Mouse (Mus musculus) hindbrain, embryonic 14.5 days (tissue): Measurements from ENCODE around the gene Cwc25. TPM values are rescaled to one million over a fixed set of nuclear protein-coding genes. Genes with fewer than 3 reads are reported as not detected.
A peak's percentile ranks its signal among the peaks of the same experiment; 100 is the strongest.
"Not testable (repeated sequence)": the region's sequence is repeated elsewhere in the genome, so short reads cannot be mapped to it uniquely, and the experiment has no call there.

Experiments
- ATAC-seq: fragments of 200-750 bp; cut with Nextera tagmentation; 2 replicates; pipeline ENCODE4 v1.8.0; 2017; ENCODE audit warnings: moderate number of reproducible peaks, mild to moderate bottlenecking, moderate TSS enrichment, moderate library complexity; ENCODE audit not compliant: low FRiP score
- DNase-seq: peaks from one replicate; pipeline ENCODE4 v3.0.0-alpha.2; 2015; ENCODE audit warnings: low spot score
- H3K27ac ChIP-seq: fragments of 300-500 bp; sonication (generic); 2 replicates; pipeline ENCODE4 v1.5.1; 2014; ENCODE audit warnings: mild to moderate bottlenecking, moderate library complexity
- H3K27me3 ChIP-seq: fragments of 300-500 bp; sonication (generic); 2 replicates; pipeline ENCODE4 v1.6.1; 2014; ENCODE audit warnings: mild to moderate bottlenecking, low read length, mixed read lengths; ENCODE audit not compliant: control insufficient read depth, insufficient read depth
- H3K36me3 ChIP-seq: fragments of 300-500 bp; sonication (generic); replicated peaks from 2 replicates; pipeline ENCODE4 v1.6.1; 2014; ENCODE audit not compliant: control insufficient read depth, insufficient read depth
- H3K4me1 ChIP-seq: fragments of 300-500 bp; sonication (generic); replicated peaks from 2 replicates; pipeline ENCODE4 v1.6.1; 2014; ENCODE audit warnings: antibody characterized with exemption, low read length, mixed read lengths; ENCODE audit not compliant: control insufficient read depth, insufficient read depth
- H3K4me2 ChIP-seq: fragments of 300-500 bp; sonication (generic); replicated peaks from 2 replicates; pipeline ENCODE4 v1.6.1; 2014; ENCODE audit warnings: mild to moderate bottlenecking, moderate library complexity
- H3K4me3 ChIP-seq: fragments of 300-500 bp; sonication (generic); replicated peaks from 2 replicates; pipeline ENCODE4 v1.5.1; 2014; ENCODE audit warnings: mild to moderate bottlenecking, low read length
- H3K9ac ChIP-seq: fragments of 300-500 bp; sonication (generic); 2 replicates; pipeline ENCODE4 v1.6.1; 2014
- H3K9me3 ChIP-seq: fragments of 300-500 bp; sonication (generic); 2 replicates; pipeline ENCODE4 v1.6.1; 2016; ENCODE audit warnings: low read length; ENCODE audit not compliant: control insufficient read depth
- WGBS: fragments of 180-500 bp; shearing (Covaris S2); extraction: QIAGEN DNeasy Blood & Tissue Kit; methylation state at CpG from one replicate; pipeline ENCODE4 v1.1.7; 2014; 5-methylcytosine and 5-hydroxymethylcytosine counted together
- polyA plus RNA-seq: library from polyadenylated mRNA; unstranded; fragments of >200 nt; fragmentation: Nextera tagmentation; extraction: Ambion mirVana; gene quantifications from 2 replicates; pipeline ENCODE4 v1.2.1, GENCODE M21; 2014

Cwc25 gene
- polyA plus RNA-seq, 1 experiment from 2014 or later, result 11.2 TPM

DNA sequence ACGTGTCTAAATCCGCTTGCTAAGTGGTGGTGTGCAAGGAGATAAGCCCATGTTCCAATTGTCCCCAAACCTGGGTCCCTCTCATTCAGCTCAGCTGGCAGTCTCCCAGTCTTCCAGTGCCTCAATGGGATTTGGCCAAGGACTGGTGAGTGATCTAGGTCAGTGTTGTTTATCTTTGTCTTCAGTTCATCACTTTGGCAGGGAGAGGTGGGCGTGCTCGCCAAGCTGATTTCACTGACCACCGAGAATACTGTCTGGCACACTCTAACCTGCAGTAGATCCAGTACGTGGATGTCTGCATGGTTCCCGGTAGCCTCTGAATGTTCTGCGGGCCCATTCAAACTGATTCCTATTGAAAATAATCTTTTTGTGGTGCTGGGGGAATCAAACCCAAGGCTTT, 52.5 kb downstream of the Cwc25 start:
- Histone ChIP-seq H3K4me2 (no peak overlapping the region), H3K27ac (no peak overlapping the region), H3K4me1 (no peaks in the 10 kb centered on the region), H3K4me3 (no peak overlapping the region), H3K9ac (no peak overlapping the region), H3K36me3 (peaks cover 83% of the 10 kb centered on the region), H3K27me3 (no peaks in the 10 kb centered on the region), H3K9me3 (no peaks in the 10 kb centered on the region)
- ATAC-seq, result no peak
- 92% methylated on average over 8 of the region's 8 CpGs for WGBS
- DNase-seq, result no peak

- H3K27me3 ChIP-seq, result no peaks in the 10 kb centered on the region
- ATAC-seq (no peak), DNase-seq (no peak)
- H3K4me1 ChIP-seq, result no peaks in the 10 kb centered on the region
- H3K4me3 ChIP-seq, result no peak overlapping the region
- H3K27ac ChIP-seq, result no peak overlapping the region
- H3K36me3 ChIP-seq, result peaks cover 83% of the 10 kb centered on the region
- WGBS, result 94% methylated on average over 15 of the region's 15 CpGs
- no peak overlapping the region for H3K9ac ChIP-seq
- no peak overlapping the region for H3K4me2 ChIP-seq
- H3K9me3 ChIP-seq, result no peaks in the 10 kb centered on the region
Observed at GRCm38 (mm10) chr11:97712286-97712685, 54.1 kb downstream of the Cwc25 start.

DNA sequence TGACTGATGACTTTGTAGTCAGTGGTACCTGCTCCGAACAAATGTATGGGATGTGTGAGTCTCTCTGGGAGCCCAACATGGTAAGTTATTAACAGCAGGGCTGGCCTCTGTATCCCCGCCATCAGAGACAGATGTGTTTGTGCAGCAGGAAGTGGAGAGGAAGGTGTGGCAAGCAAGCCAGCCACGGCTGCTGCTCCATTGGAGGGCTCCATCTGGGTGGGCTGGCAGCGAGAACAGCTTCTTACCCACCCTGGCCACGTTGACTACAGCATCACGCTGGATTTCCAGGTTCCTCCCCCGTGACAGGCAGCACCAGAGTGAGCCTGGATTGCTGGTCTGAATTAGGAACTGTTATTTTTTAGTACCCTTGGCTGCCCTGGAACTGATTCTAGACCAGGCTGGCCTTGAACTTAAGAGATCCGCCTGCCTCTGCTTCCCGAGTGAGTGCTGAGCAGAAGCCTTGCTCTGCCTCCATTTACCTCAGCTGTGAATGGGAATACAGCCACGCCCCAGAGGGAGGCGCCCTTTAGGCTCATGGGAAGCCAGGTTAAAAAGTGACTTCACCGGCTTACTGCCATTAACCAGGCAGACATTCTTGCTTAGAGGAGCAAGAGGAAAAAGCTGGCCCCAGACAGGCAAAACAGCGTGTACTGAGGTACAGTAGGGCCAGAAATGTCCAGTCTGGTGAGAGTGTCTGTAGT, 55.0 kb downstream of the Cwc25 start:
- no peaks in the 10 kb centered on the region for H3K4me1 ChIP-seq
- DNase-seq, result no peak
- 87% methylated on average over 13 of the region's 13 CpGs for WGBS
- no peak overlapping the region for H3K4me3 ChIP-seq
- H3K36me3 ChIP-seq, result peaks cover 83% of the 10 kb centered on the region
- ATAC-seq, result no peak
- no peak overlapping the region for H3K4me2 ChIP-seq
- no peaks in the 10 kb centered on the region for H3K27me3 ChIP-seq
- no peak overlapping the region for H3K27ac ChIP-seq
- H3K9me3 ChIP-seq, result no peaks in the 10 kb centered on the region
- no peak overlapping the region for H3K9ac ChIP-seq

DNA sequence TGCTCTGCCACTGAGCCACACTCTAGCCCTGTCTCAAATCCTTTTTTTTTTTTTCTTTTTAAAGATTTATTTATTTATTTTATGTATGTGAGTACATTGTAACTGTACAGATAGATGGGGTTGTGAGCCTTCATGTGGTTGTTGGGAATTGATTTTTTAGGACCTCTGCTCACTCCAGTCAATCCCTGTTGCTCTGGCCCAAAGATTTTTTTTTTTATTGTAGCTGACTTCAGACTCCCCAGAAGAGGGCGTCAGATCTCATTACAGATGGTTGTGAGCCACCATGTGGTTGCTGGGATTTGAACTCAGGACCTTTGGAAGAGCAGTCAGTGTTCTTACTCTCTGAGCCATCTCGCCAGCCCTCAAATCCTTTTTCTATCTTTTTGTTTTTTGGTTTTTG, 56.3 kb downstream of the Cwc25 start:
- not testable (repeated sequence) for H3K4me1 ChIP-seq, DNase-seq, ATAC-seq, H3K27me3 ChIP-seq, H3K9me3 ChIP-seq, H3K27ac ChIP-seq, H3K4me2 ChIP-seq, H3K4me3 ChIP-seq, H3K9ac ChIP-seq
- H3K36me3 ChIP-seq, result peaks cover 85% of the 10 kb centered on the region
- 82% methylated on average over 2 of the region's 2 CpGs for WGBS

- Histone ChIP-seq H3K9ac (peak within 1 kb of the TSS; percentile 70), H3K36me3 (peaks cover 25% of the 10 kb centered on the region), H3K27me3 (no peaks in the 10 kb centered on the region), H3K27ac (peak within 1 kb of the TSS; percentile 74), H3K4me3 (peak within 1 kb of the TSS; percentile 78), H3K4me1 (peaks cover 25% of the 10 kb centered on the region), H3K9me3 (no peaks in the 10 kb centered on the region), H3K4me2 (peak within 1 kb of the TSS; percentile 86)
- WGBS, result under 1% methylated on average over 35 of the region's 35 CpGs
- DNase-seq, result peak; percentile 100
- peak; percentile 88 for ATAC-seq
Observed at GRCm38 (mm10) chr11:97703039-97703826, 63.1 kb downstream of the Cwc25 start, which contains the start of gene Psmb3. Psmb3 (plus strand) TSS chr11:97703399.

DNA sequence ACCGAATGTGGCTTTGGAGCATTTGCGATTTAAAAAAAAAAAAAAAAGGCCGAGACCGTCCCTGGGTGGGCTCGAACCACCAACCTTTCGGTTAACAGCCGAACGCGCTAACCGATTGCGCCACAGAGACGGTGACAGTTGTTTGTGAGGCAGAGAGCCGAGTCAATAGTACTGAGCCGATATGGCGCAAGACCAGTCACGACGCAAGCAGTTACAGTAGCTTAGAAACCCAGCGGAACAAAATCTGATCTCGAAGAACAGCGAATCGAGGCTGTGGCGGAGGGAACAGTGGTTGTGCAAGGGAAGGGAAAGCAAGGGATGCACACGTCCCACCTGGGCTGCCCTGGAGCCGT, 64.0 kb downstream of the Cwc25 start:
- peak overlapping the region; percentile 78 for H3K4me3 ChIP-seq
- H3K9me3 ChIP-seq, result no peaks in the 10 kb centered on the region
- no peaks in the 10 kb centered on the region for H3K27me3 ChIP-seq
- no peak for ATAC-seq
- peaks cover 32% of the 10 kb centered on the region for H3K4me1 ChIP-seq
- under 1% methylated on average over 24 of the region's 24 CpGs for WGBS
- DNase-seq, result peak; percentile 98
- peaks cover 17% of the 10 kb centered on the region for H3K36me3 ChIP-seq
- H3K27ac ChIP-seq, result peak overlapping the region; percentile 74
- peak overlapping the region; percentile 86 for H3K4me2 ChIP-seq
- peak overlapping the region; percentile 65 for H3K9ac ChIP-seq

GRCm38 (mm10) chr11:97701581-97702392, 64.6 kb downstream of the Cwc25 start:
- H3K27ac ChIP-seq, result peak overlapping the region; percentile 74; the same call in 1 of the 2 replicates
- ATAC-seq, result no peak
- WGBS, result 50% methylated on average over 15 of the region's 15 CpGs

GRCm38 (mm10) chr11:97700746-97701580, 65.4 kb downstream of the Cwc25 start:
- H3K9ac ChIP-seq, result peak overlapping the region; percentile 85
- H3K4me3 ChIP-seq, result peak overlapping the region; percentile 78
- peaks cover 3% of the 10 kb centered on the region; the same call in 1 of the 2 replicates for H3K36me3 ChIP-seq
- no peak for DNase-seq
- H3K27ac ChIP-seq, result peak overlapping the region; percentile 98
- ATAC-seq, result no peak
- peaks cover 46% of the 10 kb centered on the region for H3K4me1 ChIP-seq
- no peaks in the 10 kb centered on the region for H3K27me3 ChIP-seq
- H3K9me3 ChIP-seq, result no peaks in the 10 kb centered on the region
- peak overlapping the region; percentile 86 for H3K4me2 ChIP-seq
- 16% methylated on average over 30 of the region's 30 CpGs for WGBS

More at GRCm38 (mm10) chr11:97701581-97702392, 64.6 kb downstream of the Cwc25 start:
- Histone ChIP-seq H3K36me3 (peaks cover 11% of the 10 kb centered on the region), H3K9me3 (no peaks in the 10 kb centered on the region), H3K4me1 (peaks cover 38% of the 10 kb centered on the region), H3K4me2 (peak overlapping the region; percentile 86), H3K4me3 (peak overlapping the region; percentile 78), H3K9ac (peak overlapping the region; percentile 65; the same call in 1 of the 2 replicates), H3K27me3 (no peaks in the 10 kb centered on the region)
- DNase-seq, result no peak
